Mouse (Mus musculus) embryonic stem cell, embryonic (primary cell): ENCODE measurements around the gene Vps25.

Experiments
- CTCF ChIA-PET, 4 experiments: fragments of 300-600 bp in 2 of 4; fragments of 350-600 bp in 2 of 4; sonication (Branson Sonifier 250); formaldehyde crosslinking; loops; one replicate each; lab custom pipeline; 2022; ENCODE audit warnings: inconsistent platforms in 2 of 4; lab: Charles Lee
- POLR2A ChIA-PET, 4 experiments: fragments of 300-600 bp in 2 of 4; fragments of 350-600 bp in 2 of 4; sonication (Branson Sonifier 250); formaldehyde crosslinking; loops; one replicate each; lab custom pipeline; 2022; ENCODE audit warnings: antibody characterized with exemption in 4 of 4, inconsistent platforms in 1 of 4; lab: Charles Lee

Gene Vps25

GRCm38 (mm10) chr11:101277381-101278222 is 24.1 kb downstream of the Vps25 start:
- CTCF ChIA-PET, result interaction anchor here in 2 of 4 experiments (0.5 to 2.2 kb wide), 10 partner anchors 17 to 164 kb away, joined by 3 to 21 read pairs (median 4); partner anchors contain the start of genes Becn1 (in 1 of the 2) and Rpl27 (in 1 of the 2)
- POLR2A ChIA-PET, result interaction anchor here in 3 of 4 experiments (0.8 to 4.1 kb wide), 34 partner anchors 8 to 388 kb away, joined by 3 to 45 read pairs (median 6); partner anchors contain the start of genes Rpl27 (in 3 of the 3), Becn1 (in 2 of the 3), Retreg3 (in 2 of the 3) and Tubg1 (in 2 of the 3)

GRCm38 (mm10) chr11:101278223-101279192 is 25.0 kb downstream of the Vps25 start, which contains the start of the genes Cntd1 and Coa3:
Gene Cntd1, plus strand, starts transcription at chr11:101279012.
Gene Coa3, minus strand, starts transcription at chr11:101279114.
- CTCF ChIA-PET, result interaction anchor here (0.5 to 2.2 kb wide), 25 partner anchors 16 to 591 kb away, joined by 3 to 21 read pairs (median 4); partner anchors contain the start of genes Becn1 (in 4 of the 4), Rpl27 (in 2 of the 4), Psmc3ip (in 1 of the 4) and Retreg3 (in 1 of the 4)
- POLR2A ChIA-PET, result interaction anchor here (0.5 to 4.1 kb wide), 79 partner anchors 7 to 959 kb away, joined by 3 to 45 read pairs (median 4); partner anchors contain the start of genes Becn1 (in 3 of the 4), Psme3 (in 3 of the 4), Rpl27 (in 3 of the 4) and Wnk4 (in 3 of the 4)

GRCm38 (mm10) chr11:101279193-101279569 is 25.7 kb downstream of the Vps25 start:
- ChIA-PET POLR2A (interaction anchor here (0.5 to 4.1 kb wide), 73 partner anchors 8 to 959 kb away, joined by 3 to 45 read pairs (median 4); partner anchors contain the start of genes Becn1 (in 3 of the 4), Psme3 (in 3 of the 4), Rpl27 (in 3 of the 4) and Wnk4 (in 3 of the 4)), CTCF (interaction anchor here (0.6 to 2.2 kb wide), 23 partner anchors 16 to 590 kb away, joined by 3 to 21 read pairs (median 4); partner anchors contain the start of genes Becn1 (in 4 of the 4), Psmc3ip (in 1 of the 4), Retreg3 (in 1 of the 4) and Rpl27 (in 1 of the 4))

DNA sequence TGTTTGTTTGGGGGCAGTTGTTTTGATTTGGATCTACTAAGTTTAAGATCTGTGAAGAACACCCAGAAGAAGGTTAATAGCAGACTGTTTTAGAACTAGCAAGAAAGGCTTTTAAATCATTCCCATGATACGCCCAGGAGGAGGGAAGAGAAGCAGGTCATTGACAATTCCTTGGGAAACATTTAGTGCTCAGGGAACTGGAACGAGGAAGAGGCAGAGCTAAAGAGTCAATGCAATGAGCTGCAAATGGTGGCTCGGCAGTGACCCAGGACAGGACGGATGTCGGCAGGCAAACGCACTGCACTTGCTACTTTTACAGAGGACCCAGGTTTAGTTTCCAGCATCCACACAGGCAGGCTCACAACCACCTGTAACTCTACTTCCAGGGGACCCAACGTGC is 27.3 kb downstream of the Vps25 start:
- ChIA-PET CTCF (no interaction called here), POLR2A (interaction anchor here in 3 of 4 experiments (0.6 to 2.9 kb wide), 7 partner anchors 10 to 816 kb away, joined by 3 to 10 read pairs (median 4); partner anchors contain the start of genes Becn1 (in 1 of the 3), Rpl27 (in 1 of the 3) and Wnk4 (in 1 of the 3))

DNA sequence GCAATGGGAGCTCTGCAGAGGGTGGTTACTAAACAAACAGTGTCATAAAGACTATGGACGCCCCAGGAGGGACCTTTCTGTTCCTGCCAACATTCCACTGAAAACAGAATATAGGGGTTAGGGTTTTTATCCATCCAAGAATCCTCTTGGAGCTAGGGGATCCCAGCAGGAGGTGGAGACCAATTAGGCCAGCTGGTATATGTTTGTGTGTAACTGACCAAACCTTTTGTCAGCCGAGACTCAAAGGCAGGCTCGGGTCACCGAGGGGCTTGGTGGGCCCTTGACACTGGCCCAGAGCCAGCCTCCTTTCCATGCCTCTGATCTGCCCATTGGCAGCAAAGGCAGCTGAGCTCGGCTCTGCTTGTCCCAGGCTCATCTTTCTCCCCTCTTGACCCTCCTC is 29.4 kb downstream of the Vps25 start:
- POLR2A ChIA-PET, result interaction anchor here in 2 of 4 experiments (0.7 to 2.9 kb wide), 8 partner anchors 8 to 29 kb away, joined by 3 to 10 read pairs (median 3); partner anchors contain the start of genes Becn1 (in 2 of the 2), Vps25 (in 1 of the 2) and Wnk4 (in 1 of the 2)
- CTCF ChIA-PET, result interaction anchor here in 2 of 4 experiments (0.5 to 1.4 kb wide), 4 partner anchors 19 to 112 kb away, joined by 3 to 6 read pairs (median 3); partner anchors contain the start of gene Becn1 (in 2 of the 2)

DNA sequence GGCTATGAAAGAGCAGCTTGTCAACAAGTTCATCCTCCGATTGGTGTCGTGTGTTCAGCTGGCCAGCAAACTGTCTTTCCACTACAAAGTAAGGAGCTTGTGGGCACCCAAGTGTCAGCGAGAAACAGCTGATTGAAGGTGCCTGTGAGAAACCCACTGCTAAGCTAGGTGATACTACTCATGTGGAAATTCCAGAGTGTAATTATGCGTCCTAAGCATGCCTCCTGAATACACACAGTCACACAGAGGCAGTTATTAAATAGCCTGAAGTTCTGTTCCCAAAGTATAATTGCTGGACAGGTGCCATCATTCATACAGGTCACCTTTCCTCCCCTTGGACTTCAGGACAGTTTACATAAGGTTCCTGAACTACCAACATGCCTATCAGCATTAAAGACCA is 30.3 kb downstream of the Vps25 start:
- POLR2A ChIA-PET, result interaction anchor here in 2 of 4 experiments (0.6 to 2.9 kb wide), 5 partner anchors 11 to 106 kb away, joined by 3 to 10 read pairs (median 3); partner anchors contain the start of genes Becn1 (in 2 of the 2) and Vps25 (in 1 of the 2)
- CTCF ChIA-PET, result interaction anchor here in 1 of 4 experiments (1.4 kb wide), 1 partner anchor 18 kb away, joined by 6 read pairs; the partner anchor contains the start of gene Becn1

DNA sequence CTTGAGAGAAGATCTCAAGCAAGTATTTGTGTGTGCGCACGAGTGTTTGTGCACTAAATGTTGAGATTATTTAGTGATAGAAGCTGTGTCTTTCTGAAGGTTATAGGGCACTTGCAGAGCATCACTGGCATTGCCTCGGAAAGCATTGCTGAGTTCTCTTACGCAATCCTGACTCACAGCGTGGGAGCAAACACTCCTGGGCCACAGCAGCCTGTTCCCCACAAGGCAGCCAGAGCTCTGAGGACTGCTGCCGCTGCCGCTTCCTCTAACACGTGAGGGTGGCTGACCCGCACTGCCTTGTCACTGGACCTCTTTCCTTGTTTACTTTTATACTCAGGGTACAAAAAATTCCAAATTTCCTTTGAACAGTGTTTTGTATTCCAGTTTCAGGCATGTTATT is 33.8 kb downstream of the Vps25 start:
- CTCF ChIA-PET, result interaction anchor here in 2 of 4 experiments (0.5 to 0.9 kb wide), 3 partner anchors 15 to 342 kb away, joined by 3 to 4 read pairs (median 3); partner anchors contain the start of gene Becn1 (in 1 of the 2)
- POLR2A ChIA-PET, result interaction anchor here in 2 of 4 experiments (0.6 to 1.5 kb wide), 6 partner anchors 9 to 199 kb away, joined by 3 to 6 read pairs (median 3); partner anchors contain the start of genes Becn1 (in 2 of the 2), Cntd1 (in 1 of the 2), Coa3 (in 1 of the 2) and Rpl27 (in 1 of the 2)

DNA sequence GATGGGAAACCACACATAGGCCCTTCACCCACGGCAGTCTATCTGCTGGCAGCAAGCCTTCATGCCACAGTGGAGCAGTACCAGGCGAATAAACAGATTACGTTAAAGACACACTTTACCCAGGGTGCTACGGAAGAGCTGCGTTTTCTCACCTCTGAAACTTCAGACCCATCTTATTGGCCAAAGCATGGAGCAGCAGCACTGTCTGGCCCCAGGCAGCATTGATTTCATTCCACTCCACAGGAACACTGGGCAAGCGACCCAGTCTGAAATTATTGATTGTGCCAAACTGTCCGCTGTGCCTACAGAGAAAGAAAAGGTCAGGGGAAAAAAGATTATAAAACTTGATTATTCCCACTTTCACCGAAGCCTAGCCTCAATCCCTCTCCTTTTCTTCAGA is 37.7 kb downstream of the Vps25 start:
- CTCF ChIA-PET, result interaction anchor here in 2 of 4 experiments (0.5 to 0.9 kb wide), 2 partner anchors 11 to 151 kb away, joined by 6 to 11 read pairs; partner anchors contain the start of genes Becn1 (in 1 of the 2) and Rpl27 (in 1 of the 2)
- POLR2A ChIA-PET, result interaction anchor here in 2 of 4 experiments (0.9 to 2.2 kb wide), 6 partner anchors 8 to 151 kb away, joined by 3 to 6 read pairs (median 4); partner anchors contain the start of genes Cntd1 (in 1 of the 2), Coa3 (in 1 of the 2), Psme3 (in 1 of the 2) and Rpl27 (in 1 of the 2)

GRCm38 (mm10) chr11:101295191-101295590 is 41.7 kb downstream of the Vps25 start:
- POLR2A ChIA-PET, result interaction anchor here (0.6 to 1.9 kb wide), 15 partner anchors 12 to 1233 kb away, joined by 3 to 10 read pairs (median 4); partner anchors contain the start of genes Rpl27 (in 2 of the 4), Wnk4 (in 2 of the 4), Cntd1 (in 1 of the 4) and Coa3 (in 1 of the 4)
- CTCF ChIA-PET, result interaction anchor here in 2 of 4 experiments (0.6 to 1.5 kb wide), 6 partner anchors 13 to 144 kb away, joined by 3 to 7 read pairs (median 5); partner anchors contain the start of genes Cntd1 (in 1 of the 2) and Coa3 (in 1 of the 2)

DNA sequence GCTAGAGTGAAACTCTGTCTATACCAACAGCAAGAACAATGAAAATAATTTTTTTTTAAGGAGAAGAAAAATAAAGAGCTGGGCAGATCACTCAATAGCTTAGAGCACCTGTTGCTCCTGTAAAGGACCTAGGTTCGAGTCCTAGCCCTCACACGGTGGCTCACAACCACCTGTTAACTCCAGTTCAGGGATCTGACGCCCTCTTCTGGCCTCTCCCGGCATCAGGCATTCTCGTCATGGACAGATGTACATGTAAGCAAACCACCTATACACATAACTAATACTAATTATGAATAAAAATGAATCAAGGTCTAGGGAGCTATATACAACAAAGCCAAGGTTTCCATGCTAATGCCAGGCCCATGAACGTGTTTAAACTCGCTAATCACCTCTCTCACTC is 47.4 kb downstream of the Vps25 start:
- ChIA-PET POLR2A (interaction anchor here in 3 of 4 experiments (0.6 to 2.8 kb wide), 16 partner anchors 12 to 141 kb away, joined by 3 to 29 read pairs (median 4); partner anchors contain the start of genes Cntd1 (in 2 of the 3), Coa3 (in 2 of the 3), Rpl27 (in 2 of the 3) and Psme3 (in 1 of the 3)), CTCF (interaction anchor here in 2 of 4 experiments (0.6 to 2.4 kb wide), 8 partner anchors 22 to 183 kb away, joined by 3 to 15 read pairs (median 6); partner anchors contain the start of genes Aarsd1 (in 1 of the 2), Cntd1 (in 1 of the 2), Coa3 (in 1 of the 2) and Wnk4 (in 1 of the 2))

DNA sequence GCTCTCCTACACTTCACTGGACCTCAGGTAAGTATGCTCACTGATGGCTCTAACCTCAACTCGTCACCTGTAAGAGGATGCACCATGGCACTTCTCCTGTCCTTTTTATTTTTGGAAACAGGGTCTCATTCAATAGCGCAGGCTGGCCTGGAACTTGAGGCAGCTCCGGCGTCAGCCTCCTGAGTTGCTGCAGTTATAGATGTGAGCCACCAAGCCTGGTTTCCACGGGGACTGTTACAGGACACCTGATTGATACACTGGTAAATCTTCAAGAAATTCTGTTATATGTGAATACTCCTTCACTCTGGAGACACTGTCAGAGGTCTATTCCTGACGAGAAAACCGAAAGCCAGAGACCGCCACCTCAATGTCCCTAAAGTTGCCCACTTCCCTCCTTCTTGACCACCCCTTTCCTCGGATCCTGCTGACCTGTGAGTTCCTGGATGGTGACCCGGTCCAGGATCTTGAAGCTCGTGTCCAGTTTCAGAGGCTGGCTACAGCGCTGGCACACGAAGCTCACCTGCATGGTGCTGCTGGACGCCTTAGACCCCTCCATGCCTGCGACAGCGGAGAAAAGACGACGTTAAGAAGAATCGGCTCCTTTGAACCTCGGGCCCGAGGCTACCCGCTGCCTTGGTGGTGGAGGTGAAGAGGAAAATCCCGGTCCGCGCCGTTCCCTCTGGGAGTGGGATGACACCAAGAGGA is 47.9 kb downstream of the Vps25 start:
- ChIA-PET CTCF (interaction anchor here (0.5 to 2.4 kb wide), 81 partner anchors 8 to 946 kb away, joined by 3 to 26 read pairs (median 4); partner anchors contain the start of genes Cntd1 (in 4 of the 4), Coa3 (in 4 of the 4), Vps25 (in 2 of the 4) and Wnk4 (in 2 of the 4)), POLR2A (interaction anchor here (0.6 to 2.8 kb wide), 69 partner anchors 9 to 981 kb away, joined by 3 to 29 read pairs (median 4); partner anchors contain the start of genes Psme3 (in 4 of the 4), Rpl27 (in 3 of the 4), Cntd1 (in 2 of the 4) and Coa3 (in 2 of the 4))

GRCm38 (mm10) chr11:101302004-101302798 is 48.7 kb downstream of the Vps25 start, which contains the start of gene Becn1:
Gene Becn1, minus strand, starts transcription at chr11:101302286.
- ChIA-PET CTCF (interaction anchor here (0.5 to 2.4 kb wide), 95 partner anchors 9 to 947 kb away, joined by 3 to 26 read pairs (median 4); partner anchors contain the start of genes Cntd1 (in 4 of the 4), Coa3 (in 4 of the 4), Wnk4 (in 3 of the 4) and Rpl27 (in 2 of the 4)), POLR2A (interaction anchor here (0.6 to 2.8 kb wide), 74 partner anchors 8 to 1518 kb away, joined by 3 to 29 read pairs (median 4); partner anchors contain the start of genes Psme3 (in 4 of the 4), Cntd1 (in 3 of the 4), Coa3 (in 3 of the 4) and Rpl27 (in 3 of the 4))

DNA sequence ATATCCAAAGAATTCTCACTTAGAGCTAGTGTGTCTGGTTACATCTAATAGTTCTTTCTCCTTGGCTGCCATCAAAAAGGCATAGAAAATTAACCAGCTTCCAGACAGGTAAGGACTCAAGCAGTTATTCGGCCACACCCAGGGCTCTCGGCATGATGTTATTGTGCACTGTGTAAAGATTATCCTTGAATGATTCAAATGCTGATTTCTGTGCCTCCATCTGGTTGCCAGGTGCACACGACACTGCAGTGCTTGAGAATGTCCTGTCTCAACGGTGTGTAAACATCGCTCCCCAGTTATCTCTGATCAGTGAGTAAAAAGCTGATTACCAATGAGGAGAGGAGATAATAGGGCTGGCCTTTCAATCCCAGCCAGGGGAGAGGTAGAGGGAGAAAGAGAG is 54.2 kb downstream of the Vps25 start:
- POLR2A ChIA-PET, result interaction anchor here in 3 of 4 experiments (0.5 to 2.2 kb wide), 14 partner anchors 8 to 988 kb away, joined by 3 to 9 read pairs (median 4); partner anchors contain the start of genes Rpl27 (in 2 of the 3), Aoc2 (in 1 of the 3), Cntd1 (in 1 of the 3) and Coa3 (in 1 of the 3)
- CTCF ChIA-PET, result interaction anchor here in 3 of 4 experiments (0.5 to 1.2 kb wide), 6 partner anchors 16 to 233 kb away, joined by 3 to 4 read pairs (median 3); partner anchors contain the start of genes Cntd1 (in 1 of the 3), Coa3 (in 1 of the 3) and Rpl27 (in 1 of the 3)
